Mouse (Mus musculus): ENCODE measurements around the gene Igfn1.

Gene Igfn1

DNA sequence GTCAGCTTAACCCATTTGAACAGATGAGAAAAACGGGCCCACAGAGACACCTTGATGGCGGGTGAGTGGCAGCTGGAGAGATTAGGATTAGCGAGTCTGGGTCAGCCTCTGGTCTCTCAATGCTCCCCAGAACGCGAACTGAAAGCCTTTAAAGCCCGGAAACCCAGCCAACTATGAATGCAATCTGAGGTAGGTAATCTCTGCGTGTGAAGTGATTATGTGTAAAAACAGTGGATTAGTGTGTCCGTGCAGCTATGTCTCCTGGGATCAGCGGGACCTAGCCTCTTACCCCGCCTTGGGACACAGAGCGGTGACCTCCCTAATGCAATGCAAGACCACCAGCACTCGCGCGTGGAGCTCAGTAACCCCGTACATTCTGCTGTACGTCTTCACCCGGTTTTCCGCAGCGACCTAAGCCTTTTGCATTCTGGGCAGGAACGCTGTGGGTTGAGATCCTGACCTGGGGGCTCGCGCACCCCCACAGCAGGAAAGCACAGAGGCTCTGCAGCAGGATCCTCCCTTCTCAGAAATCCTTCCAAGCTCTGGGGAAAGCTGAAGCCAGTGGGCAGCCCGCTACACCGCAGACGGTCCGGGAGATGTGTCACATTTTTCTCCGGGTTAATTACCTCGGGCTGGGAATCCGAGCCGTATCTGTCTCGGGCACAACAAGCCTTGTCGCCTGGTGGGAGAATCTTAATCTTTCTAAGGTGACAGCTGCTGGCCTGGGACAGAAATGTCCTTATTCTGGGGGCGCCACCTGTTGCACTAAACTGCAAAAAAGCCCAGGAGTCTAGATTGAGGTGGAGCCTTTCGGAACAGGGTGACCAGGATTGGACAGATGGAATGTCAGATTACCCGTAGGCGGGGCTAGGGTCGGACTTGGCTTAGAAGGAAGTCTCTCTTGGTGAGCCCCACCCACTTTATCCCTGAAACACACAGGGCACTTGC, 1.3 kb upstream of the Igfn1 start, which contains the start of gene Tmem9:
TSS of gene Tmem9 (plus strand) at position 940 of the 948 bp plus-strand sequence.
- peak; percentile 80 for DNase-seq (ENCODE audit: low read depth, low spot score)

DNA sequence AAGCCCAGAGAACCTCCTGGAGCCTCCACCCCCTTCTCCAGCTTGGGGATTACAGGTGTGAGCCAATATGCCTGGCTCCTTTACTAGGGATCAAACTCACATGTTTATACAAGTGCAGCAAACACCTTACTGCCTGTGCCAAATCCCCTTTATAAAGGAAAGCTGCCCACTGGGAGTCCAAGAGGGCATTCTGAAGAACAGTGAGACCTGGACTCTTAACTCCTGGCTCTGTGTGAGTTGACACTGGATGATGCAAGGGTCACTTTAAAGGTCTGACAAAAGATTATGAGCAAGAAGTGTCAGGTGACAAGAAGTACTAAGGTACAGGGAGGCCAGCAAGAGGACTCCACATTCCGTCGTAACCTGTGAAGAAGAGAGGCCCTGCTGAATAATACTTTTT, 4.7 kb downstream of the Igfn1 start:
- DNase-seq (ENCODE audit: low read depth, low spot score): no peak

DNA sequence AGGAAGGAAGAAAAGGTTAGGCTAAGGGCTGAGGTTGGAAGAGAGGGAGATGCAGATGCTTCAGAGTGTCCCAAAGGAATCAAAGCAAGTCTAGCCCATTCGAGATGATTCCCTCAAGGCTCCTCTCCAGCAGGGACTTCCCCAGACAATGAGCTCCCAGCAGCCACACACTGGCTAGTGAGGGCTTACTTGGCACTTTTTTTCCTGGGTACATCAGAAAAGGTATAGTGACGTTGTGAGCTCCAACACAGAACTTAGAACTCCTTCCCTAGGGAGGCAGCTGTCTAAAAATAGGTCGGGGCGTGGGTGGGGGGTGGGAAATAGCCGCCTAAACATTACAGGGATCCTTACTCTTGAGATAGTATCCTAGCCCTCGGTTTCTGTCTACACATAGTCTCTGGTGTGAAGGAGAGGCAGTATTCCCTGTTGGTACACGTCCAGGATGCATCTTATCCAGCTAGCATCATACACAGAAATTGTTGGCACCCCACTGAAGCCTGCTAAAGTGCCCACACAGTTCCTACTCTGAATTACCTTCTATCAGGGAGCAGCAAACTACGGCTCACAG, 6.3 kb downstream of the Igfn1 start:
- DNase-seq (ENCODE audit: low read depth, low spot score): no peak

DNA sequence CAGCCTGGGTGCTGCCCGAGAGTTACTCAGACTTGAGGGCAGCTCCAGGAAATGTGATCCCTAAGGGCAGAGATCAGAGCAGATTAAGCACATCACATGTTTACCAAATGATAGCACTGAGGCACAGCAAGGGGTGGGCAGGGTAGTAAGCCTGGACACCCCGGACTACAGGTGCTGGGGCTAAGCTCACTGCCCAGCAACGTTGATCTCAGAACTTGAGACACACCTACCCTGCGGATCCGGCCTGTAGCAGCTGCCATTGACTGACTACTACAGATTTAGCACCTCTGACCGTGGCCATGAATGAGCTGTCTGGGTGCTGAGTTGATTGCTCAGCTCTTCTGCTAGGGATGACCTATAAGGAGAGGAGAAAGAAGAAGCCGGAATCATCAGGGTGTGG, 8.6 kb downstream of the Igfn1 start:
- no peak for DNase-seq (ENCODE audit: low read depth, low spot score)

DNA sequence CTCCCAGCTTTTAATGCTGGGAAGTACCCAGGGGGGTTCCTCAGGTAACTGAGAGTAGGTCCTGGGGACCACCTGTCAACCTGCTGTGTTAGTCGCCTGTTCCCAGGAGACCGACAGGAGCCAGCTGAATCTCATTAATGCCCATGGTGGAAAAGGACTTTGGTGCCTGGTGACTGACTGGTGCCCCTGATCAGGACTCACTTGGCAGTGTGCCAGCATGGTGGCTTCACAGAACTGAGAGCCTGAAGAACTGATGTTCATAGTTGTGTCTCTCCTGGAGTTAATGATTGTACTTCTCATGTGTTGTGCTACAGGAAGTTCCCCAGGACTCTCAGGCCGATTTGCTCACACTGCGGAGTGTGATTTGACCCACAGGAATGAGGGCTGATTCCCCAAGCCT, 12.7 kb downstream of the Igfn1 start:
- DNase-seq (ENCODE audit: low read depth, low spot score): no peak

DNA sequence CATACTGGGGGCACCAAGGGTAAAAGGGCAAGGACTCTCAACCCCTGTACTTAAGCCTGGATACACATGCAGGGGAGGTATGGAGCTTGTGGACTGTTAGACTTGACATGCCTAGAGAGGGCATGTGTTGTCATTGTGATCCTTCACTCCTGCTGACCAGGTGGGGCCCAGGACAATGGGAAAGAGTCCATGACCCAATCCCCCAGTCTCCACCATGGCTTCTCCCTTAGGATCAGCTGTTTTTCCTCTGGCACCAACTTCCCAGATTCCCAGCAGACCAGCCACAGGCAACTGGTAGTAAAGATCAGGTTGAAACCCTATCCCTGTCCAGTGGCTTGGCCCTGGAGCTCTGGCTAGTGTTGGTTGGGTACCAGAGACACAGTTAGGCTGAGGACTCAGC, 16.3 kb downstream of the Igfn1 start:
- DNase-seq (ENCODE audit: low read depth, low spot score): no peak

DNA sequence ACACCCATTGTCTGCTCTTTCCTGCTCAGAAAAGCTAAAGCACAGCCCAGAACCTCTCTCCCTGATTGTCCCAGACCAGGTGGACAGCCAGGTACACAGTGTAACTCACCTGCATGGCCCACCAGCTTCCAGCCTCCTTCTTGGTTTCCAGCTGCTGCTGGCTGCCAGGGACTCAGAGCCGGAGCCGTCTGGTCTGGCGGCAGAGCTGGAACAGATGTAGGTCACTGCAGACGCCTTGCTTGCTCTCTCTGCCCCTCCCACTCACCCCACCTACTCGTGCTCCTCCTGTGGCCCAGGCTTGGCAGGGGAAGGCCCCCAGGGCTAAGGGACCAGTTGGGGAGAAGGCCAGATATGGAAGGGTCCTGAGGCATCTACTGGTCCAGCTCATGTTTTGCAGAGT, 22.0 kb downstream of the Igfn1 start:
- DNase-seq (ENCODE audit: low read depth, low spot score): no peak

DNA sequence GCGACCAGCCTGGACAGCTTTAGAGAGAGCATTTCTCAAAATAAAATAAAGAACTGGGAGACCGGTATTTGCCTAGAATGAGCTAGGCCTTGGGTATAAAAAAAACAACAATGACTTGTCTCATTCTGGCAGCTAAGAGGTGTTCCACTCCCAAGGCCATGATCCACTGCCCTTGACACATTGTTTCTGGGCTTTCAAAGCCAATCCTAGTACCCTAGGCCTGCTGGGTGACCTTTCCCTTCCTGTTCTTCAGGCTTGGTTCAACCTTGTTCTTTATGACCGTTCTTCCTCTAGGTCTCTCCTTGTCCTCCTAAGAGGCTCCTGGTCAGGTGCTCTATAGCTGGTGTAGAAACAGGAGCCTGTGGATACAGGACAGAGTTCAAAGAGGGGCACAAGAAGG, 33.6 kb downstream of the Igfn1 start:
- no peak for DNase-seq (ENCODE audit: low read depth, low spot score)

DNA sequence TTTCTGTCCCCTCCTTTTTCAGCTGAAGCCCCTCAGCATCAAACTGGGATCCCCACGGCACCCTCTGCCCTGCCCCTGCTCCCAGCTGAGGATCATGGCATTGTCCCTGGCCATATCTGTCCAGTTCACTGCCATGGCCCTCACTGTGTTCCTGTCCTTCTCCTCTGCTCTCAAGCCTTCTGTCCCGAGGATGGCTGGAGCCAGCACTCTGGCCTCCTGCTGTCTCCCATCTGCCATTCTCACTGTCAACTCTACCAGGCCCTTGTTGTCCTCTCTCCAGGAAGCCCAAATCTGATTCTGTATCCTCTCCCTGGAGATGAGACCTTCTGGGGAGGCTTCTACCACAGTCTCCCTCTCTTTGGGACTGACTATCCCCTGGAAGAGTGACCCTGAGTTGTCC, 35.7 kb downstream of the Igfn1 start:
- no peak for DNase-seq (ENCODE audit: low read depth, low spot score)

DNA sequence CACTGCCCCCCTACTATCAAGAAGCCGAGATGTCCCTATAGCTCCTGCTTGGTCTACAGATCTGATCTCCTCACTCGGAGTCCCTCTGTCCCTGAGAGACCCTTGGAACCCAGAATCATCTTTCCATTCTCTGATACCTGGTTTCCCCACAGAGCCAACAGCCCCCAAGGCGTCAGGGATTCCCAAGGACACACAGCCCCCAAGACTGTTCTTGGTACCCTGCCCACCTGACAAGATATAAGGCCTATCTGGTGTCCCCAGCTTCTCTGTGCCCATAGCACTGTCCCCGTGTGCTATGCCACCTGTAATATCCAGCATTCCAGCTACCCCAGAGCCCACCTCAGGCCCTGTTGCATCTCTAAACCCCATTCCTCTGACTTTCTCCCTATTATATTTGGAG, 38.4 kb downstream of the Igfn1 start:
- DNase-seq (ENCODE audit: low read depth, low spot score): no peak

DNA sequence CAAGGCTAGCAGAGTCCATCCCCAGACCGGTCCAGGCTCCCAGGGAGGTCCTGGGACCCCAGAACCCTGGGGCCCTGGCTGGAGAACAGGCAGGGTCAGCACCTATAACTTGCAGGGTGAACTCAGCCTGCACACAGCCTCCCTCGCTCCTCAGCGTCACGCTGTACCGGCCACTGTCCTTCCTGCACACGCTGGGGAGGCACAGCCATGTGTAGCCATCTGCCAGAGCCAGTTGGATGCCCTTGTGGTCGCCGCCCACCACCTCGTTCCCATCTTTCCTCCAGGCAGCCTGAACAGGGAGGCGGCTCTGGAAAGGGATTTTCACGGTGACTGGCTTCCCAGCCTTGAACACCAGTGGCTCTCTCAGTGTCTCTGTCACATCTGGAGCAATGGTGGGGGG, 41.6 kb downstream of the Igfn1 start:
- DNase-seq (ENCODE audit: low read depth, low spot score): no peak

DNA sequence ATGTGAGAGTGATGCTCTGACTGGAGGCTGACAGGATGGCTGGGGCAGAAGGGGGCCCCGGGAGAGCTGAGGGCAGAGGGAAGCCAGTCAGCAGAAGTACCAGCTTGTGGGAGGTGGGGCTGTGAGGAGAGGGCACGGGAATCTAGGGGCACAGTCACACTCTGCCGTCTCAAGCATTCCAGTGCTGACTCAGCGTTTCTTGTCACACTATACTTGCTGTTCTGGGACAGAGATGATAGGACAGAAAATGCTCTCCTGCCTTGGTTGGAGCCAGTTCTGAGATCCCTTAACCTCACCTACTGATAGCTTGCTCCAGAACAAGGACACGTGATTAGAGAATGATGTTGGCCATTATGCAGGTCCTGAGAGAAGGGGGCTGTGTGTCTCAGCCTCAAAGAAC, 43.0 kb downstream of the Igfn1 start:
- DNase-seq (ENCODE audit: low read depth, low spot score): no peak

DNA sequence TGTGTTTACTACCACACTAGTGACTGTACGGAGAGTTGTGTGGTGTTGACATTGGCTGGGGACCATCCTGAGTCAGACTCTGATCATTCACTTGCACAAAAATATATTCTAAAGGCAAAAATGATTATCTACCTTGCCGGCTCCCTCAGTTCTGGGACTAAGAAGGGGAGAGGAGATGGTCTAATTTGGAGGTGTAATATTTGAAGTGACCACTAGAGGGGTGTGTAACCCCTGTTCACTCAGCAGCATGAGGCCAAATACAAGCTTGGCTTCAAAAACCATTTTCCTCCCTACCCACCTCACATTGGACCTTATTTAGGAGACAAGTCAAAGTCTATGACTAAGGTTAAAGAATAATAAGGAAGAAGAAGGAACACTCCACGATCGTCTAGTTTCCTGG, 47.7 kb downstream of the Igfn1 start:
- peak; percentile 54 for DNase-seq (ENCODE audit: low read depth, low spot score)

DNA sequence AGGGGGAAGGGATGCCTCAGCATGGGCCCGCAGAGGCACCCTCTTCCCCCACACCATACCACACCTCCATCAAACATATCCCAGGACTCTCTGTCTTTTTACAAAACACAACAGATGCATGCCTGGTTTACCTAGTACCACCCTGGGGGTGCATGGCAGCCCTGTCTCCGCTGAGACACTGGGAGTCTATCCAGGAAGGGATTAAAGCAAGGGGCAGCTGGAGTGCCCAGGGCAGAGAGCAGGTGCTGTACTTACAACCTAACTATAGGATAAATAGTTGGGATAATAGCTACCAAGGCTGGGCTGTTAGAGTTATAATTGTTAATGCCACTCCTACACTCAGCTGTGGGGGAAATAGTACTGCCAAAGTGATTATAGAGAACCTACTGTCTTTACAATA, 57.3 kb downstream of the Igfn1 start:
- DNase-seq (ENCODE audit: low read depth, low spot score): no peak

DNA sequence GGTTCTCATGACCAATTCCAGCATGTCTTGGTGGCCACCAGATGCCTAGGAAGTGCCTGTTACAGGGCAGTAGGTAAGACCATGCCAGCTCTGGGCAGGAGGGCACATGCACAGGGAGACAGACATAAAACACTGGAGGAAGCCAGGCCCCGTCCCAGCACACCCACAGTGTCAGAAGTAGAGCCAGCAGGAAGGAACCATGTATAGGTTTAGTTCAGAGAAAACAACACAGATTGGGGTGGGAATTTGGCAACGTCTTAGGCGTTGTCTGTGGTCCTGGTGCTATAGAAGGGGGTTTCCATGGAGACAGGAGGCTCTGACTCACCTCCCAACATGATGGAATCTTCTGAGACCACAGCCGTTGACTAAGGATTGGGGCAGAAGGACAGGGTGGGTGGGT, 59.9 kb downstream of the Igfn1 start:
- DNase-seq (ENCODE audit: low read depth, low spot score): no peak

DNA sequence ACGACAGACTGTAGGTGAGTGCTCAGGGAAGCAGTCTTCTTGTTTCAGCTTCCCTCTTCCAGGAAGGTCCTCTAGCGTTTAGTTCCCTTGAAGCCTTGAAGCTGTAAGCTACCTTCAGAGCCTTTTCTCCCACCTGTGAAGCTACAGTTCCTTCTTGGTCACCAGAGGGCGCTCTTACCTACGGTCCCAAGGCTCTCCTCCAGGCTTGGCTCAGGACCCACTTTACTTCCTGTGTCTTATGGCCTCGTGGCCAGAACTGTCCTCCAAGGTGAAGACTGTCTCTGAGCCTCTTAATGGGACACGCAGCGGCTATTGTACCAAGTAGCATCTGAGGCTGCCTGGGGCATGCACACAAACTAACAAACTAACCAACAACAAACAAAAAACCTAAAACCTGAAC, 60.4 kb downstream of the Igfn1 start:
- peak; percentile 38 for DNase-seq (ENCODE audit: low read depth, low spot score)

DNA sequence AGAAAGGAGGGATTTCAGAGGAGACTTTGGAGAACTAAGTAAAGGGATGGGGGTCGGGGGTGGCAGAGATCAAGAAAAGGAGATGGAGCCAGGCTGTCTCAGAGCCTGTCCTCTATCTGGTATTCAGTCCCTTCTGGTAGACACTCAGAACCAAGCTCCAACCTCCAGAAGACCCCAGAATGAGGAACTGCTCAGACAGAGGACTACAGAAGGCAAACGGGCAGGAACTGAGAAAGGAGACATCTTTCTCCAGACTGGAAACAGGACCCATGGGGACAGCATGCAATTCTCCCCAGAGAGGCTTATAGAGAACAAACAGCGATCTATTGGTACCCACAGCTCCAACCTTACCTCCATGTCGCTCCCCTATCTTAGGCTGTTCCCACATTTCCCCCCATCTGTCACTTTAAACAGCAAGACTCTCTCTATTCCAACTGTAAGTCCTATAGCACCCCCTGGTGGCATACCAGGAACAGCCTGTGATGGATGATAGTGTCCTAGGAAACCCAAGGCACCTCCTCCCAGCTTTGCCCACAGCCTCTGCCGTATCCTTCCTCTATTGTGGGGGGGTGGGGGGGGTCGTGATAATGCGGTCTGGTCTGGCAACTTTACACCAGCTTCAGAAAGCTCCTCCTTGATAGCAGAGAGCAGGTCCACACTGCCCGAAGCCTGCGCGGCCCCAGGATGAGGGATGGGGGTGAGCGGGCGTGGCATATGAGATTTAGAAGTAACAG, 61.4 kb downstream of the Igfn1 start:
- peak; percentile 62 for DNase-seq (ENCODE audit: low read depth, low spot score)

DNA sequence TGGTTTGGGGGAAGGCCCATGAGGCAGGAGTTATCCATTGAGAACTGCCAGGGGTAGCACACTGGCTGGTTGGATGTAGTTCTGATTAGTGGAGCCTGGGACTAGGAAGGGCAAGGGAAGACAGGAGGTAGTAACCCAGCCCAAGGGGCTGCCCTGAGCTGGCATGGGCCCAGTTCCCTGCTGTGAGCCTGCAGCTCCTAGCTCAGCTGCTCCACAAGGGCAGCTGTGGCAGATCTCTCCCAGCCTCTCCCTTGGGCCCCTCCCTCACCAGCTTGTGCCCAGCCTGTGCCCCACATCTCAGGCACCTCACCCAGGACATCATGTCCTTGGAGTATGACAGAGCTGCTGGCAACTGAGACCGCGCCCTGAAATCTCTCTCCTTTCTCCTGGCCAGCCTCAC, 62.4 kb downstream of the Igfn1 start:
- no peak for DNase-seq (ENCODE audit: low read depth, low spot score)

DNA sequence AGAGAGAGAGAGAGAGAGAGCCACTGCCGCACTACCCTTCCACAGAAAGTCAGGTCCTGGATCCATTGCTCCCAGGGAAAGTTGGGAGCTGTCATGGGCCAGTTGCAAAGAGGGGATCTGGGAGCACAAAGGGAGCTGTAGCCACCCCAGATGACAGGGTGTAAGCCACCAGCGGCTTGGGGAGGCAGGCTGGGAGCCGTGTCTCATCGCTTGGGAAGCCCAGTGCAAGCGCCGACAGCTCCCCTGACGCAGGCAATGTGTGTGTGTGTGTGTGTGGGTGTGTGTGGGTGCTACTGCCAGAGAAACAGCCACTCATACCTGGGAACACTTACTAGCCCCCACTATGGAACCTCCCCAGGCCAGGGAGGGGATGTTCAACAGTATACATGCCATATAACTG, 64.0 kb downstream of the Igfn1 start:
- DNase-seq (ENCODE audit: low read depth, low spot score): no peak

DNA sequence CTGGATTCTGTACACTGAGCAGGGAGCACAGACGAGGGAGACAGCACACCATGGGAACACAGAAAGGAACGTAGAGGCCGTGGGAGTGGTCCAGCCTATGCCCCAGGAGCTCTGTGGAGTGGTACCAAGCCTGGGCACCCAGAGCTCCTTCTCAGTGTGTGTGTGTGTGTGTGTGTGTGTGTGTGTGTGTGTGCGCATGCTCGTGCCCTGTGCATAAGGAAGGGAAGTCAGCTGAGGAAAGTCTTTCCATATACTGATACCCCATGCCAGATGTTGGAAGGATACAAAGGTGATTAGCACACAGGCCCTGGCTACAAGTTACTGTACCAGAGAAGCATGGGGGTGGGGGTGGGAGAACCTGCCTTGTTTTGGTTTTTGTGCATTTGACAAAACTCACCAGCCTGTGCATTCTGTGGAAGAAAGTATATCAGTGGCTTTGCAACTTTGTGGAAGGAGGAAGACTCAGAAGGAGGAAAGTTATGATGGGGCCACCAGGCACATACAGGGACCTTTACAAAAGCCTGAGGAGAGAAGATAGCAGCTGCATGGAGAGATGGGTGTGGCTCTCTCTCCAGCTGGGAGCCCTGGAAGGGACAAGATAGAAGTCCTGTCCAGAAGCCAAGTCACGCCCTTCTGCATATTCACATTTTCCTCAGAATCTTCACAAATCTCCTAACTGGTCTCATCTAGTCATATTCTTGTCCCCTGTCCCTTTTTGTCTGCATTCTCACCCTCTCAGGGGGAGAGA, 64.7 kb downstream of the Igfn1 start:
- DNase-seq (ENCODE audit: low read depth, low spot score): no peak

DNA sequence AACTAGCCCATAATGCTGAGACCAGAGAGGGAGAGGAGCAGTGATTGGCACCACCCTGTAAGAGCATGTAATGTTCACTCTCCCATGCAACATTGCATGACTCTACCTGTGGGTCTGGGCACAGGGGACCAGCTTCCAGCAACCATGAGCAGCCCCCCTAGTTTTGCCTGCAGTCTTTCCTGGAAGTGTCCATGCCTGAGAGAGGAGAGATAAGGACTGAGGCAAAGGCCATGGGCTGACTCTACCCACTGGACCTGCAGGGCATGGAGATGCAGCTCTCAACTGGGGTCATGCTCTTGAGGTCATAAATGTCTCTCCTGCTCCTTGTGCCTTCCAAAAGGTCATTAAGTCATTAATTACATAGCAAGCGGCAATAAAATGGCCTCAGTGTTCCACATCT, 70.1 kb downstream of the Igfn1 start:
- DNase-seq (ENCODE audit: low read depth, low spot score): no peak
